Mouse (Mus musculus): ENCODE measurements around the gene Sdr42e1. TPM values are rescaled to one million over a fixed set of nuclear protein-coding genes. Genes with fewer than 3 reads are reported as not detected.

Gene Sdr42e1
- 0.77 and 0.81 TPM in 2 replicates for polyA plus RNA-seq (2016; fragmentation: Nextera tagmentation; extraction: Ambion mirVana)

DNA sequence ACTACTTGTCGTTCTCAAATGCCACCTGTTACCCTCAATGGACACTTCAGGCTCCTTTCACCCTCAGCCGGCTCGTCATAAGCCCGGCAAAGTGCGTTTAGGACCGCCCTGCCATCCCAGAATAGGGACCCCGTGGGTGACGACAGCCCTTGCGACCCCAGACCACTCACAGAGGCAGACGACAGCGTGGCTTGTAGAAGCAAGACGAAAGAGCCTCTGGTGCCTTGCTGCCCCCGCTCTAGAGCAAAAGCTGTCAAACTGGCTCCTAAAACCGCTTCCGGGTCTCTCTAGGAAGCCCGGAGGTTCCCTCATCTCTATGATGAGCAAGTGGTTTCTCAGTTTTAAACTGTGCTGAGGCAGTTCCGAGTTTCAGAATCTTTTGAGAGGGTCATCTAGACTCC, at the start of gene Sdr42e1:
Gene Sdr42e1, minus strand, starts transcription at position 260 of the 401 bp plus-strand sequence.
- ATAC-seq (ENCODE audit: low FRiP score, low read depth): no peak
- H3K9ac ChIP-seq: no peak within 1 kb of the TSS
- peak within 1 kb of the TSS; percentile 39 for H3K4me3 ChIP-seq
- H3K9me3 ChIP-seq: no peaks in the 10 kb centered on the region
- no peaks in the 10 kb centered on the region for H3K27me3 ChIP-seq (replicated peaks)
- H3K4me2 ChIP-seq (replicated peaks): peak within 1 kb of the TSS; percentile 60
- peaks cover 5% of the 10 kb centered on the region; the same call in 1 of the 2 replicates for H3K4me1 ChIP-seq
- H3K27ac ChIP-seq: no peak within 1 kb of the TSS
- no peaks in the 10 kb centered on the region for H3K36me3 ChIP-seq
- 12% methylated on average over 17 of the region's 17 CpGs for whole genome bisulfite sequencing

DNA sequence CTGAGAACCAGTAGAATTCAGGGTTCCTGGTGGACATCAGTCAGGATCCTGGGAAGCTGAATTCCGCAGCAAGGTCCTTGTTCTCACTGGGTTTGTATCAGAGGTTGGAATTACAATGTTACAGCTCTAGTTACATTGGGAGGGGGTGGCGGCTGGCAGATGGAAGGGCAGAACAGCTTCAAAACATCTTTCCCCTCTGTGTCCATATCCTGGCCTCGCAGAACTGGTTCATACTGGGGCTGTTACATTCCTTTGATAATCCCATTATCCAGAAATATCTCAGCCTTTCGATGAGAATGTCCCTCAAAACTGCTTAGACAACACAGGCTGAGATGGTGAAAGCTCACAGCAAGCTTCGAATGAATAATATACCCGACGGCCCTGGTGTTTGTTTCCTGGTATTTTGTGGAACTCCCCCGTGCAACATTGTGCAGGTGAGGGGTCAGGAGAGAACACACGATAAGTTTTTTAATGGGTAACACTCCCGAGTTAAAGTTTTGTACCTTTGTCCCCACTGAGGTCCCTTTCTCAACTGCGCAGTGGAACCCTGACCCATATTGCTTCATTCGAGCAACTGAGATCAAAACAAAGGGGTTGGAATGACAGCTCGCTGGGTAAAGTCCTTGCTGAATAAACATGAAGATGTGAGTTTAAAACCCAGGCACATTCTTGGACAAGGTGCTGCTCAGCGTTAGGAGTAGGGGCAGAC, 44.8 kb upstream of the Sdr42e1 start:
- Histone ChIP-seq H3K4me2 (replicated peaks) (no peak overlapping the region), H3K4me1 (no peaks in the 10 kb centered on the region), H3K36me3 (no peaks in the 10 kb centered on the region), H3K4me3 (no peak overlapping the region), H3K27me3 (replicated peaks) (no peaks in the 10 kb centered on the region), H3K27ac (no peak overlapping the region), H3K9ac (no peak overlapping the region), H3K9me3 (peaks cover 4% of the 10 kb centered on the region; the same call in 1 of the 2 replicates)
- no peak for ATAC-seq (ENCODE audit: low FRiP score, low read depth)
- WGBS: 84% methylated on average over 14 of the region's 14 CpGs

DNA sequence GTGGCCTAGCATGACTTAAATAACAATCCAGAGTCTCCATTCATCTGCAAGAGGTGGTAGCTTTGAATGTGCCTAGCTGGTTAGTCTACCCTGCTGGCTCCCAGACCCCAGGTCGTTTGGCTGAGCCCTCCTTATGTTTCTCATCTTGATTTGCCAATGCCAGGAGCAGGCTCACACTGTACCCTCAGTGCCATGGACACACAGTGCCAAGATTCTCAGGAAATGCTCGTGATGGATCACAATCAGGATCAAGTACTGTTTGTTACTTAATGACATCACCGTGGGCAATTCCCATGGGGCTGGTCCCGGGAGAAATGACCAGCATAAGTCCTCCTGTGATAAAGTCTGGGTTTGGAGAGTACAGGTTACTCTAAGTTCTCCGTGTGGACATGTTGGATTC, 42.4 kb upstream of the Sdr42e1 start:
- H3K4me2 ChIP-seq (replicated peaks): no peak overlapping the region
- no peaks in the 10 kb centered on the region for H3K36me3 ChIP-seq
- ATAC-seq (ENCODE audit: low FRiP score, low read depth): no peak
- no peak overlapping the region for H3K9ac ChIP-seq
- H3K9me3 ChIP-seq: no peaks in the 10 kb centered on the region
- 80% methylated on average over 5 of the region's 5 CpGs for WGBS
- no peak overlapping the region for H3K27ac ChIP-seq
- no peaks in the 10 kb centered on the region for H3K27me3 ChIP-seq (replicated peaks)
- H3K4me3 ChIP-seq: no peak overlapping the region
- no peaks in the 10 kb centered on the region for H3K4me1 ChIP-seq

DNA sequence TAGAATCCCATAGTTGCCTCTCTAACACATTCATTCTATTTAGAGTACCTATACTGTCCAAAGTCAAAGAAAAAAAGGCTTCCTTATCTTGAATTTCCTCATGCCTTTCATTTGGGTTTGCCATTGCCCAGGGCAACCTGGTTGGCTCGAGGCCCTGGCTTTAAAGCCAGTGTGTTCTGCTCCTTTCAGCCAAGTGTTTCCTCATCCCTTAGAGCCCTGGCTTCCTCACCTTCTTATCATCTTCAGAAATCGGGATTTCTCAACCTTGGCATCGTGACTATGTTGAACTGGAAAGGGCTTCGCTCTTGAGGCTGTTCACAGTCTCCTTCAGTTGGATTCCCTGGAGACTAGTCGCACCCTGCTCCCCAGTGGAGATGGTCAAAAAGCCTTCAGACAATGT, 41.1 kb upstream of the Sdr42e1 start:
- no peak for ATAC-seq (ENCODE audit: low FRiP score, low read depth)

DNA sequence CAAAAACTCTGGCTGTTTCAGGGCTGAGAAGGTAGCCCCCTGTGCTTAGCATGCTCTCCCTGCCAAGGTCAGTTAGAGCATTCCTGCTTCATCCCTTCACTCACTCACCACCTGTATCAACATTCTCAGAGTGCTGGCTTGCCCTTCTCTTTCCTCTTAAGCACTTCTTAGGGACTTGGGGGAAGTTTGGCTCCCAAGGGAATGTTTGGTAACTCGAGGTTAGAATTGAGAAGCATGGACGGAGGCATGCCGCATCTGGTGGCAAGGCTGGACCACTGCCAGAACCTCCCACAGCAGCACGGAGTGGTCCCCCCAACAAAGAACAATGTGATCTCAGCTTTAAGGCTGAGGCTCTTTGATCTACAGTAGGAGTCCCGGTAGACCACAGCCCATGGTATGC, 38.7 kb upstream of the Sdr42e1 start:
- Histone ChIP-seq H3K27me3 (replicated peaks) (no peaks in the 10 kb centered on the region), H3K9ac (no peak overlapping the region), H3K27ac (no peak overlapping the region), H3K4me1 (no peaks in the 10 kb centered on the region), H3K36me3 (no peaks in the 10 kb centered on the region), H3K4me3 (no peak overlapping the region), H3K9me3 (no peaks in the 10 kb centered on the region), H3K4me2 (replicated peaks) (no peak overlapping the region)
- ATAC-seq (ENCODE audit: low FRiP score, low read depth): no peak
- 50% methylated on average over 5 of the region's 5 CpGs for WGBS

More for the DNA sequence above, 41.1 kb upstream of the Sdr42e1 start:
- Histone ChIP-seq H3K9ac (no peak overlapping the region), H3K9me3 (no peaks in the 10 kb centered on the region), H3K4me1 (no peaks in the 10 kb centered on the region), H3K27me3 (replicated peaks) (no peaks in the 10 kb centered on the region), H3K36me3 (no peaks in the 10 kb centered on the region), H3K27ac (no peak overlapping the region), H3K4me3 (no peak overlapping the region), H3K4me2 (replicated peaks) (no peak overlapping the region)
- WGBS: 85% methylated on average over 5 of the region's 5 CpGs

DNA sequence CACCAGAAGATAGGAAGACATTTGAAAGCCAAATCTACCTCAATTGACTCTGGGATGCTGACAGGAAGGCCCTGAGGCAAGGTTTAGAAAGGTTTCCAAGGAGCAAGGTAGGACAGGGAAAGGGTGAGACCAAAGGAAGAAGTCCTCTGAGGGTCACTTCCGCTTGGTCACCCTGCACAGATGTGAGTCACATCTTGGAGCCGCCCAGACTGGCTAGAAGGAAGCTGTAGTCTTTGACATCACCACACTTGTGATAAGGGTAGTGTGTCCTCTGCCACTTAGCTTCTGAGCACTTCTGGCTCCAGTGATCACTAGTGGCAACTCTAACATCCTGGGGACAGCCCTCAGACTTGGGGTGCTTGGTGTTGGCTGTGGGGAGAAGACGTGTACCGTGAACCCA, 32.7 kb upstream of the Sdr42e1 start:
- Histone ChIP-seq H3K4me3 (no peak overlapping the region), H3K9me3 (no peaks in the 10 kb centered on the region), H3K4me2 (replicated peaks) (no peak overlapping the region), H3K27me3 (replicated peaks) (no peaks in the 10 kb centered on the region), H3K9ac (no peak overlapping the region), H3K4me1 (no peaks in the 10 kb centered on the region), H3K36me3 (no peaks in the 10 kb centered on the region), H3K27ac (no peak overlapping the region)
- 93% methylated on average over 4 of the region's 4 CpGs for WGBS
- no peak for ATAC-seq (ENCODE audit: low FRiP score, low read depth)

DNA sequence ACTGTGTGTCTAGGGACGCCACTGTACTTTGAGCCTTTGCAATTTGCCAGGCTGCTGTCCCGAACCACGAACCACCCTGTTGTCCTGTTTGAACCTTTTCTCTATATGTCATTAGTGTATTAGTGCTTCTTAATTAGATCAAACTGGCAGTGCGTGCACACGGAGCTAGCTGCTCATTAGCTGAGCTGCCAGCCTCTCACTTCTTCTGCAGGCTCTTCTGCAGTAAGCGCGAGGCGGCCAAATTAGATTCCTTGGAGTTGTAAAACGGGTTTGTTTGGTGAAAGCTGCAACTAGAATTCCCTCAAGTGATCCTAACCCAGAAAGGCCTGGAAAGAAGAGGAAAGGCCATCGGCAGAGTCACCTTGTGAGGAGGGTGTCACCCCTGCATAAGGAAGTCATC, 29.2 kb upstream of the Sdr42e1 start:
- H3K9ac ChIP-seq: no peak overlapping the region
- H3K27me3 ChIP-seq (replicated peaks): no peaks in the 10 kb centered on the region
- no peak for ATAC-seq (ENCODE audit: low FRiP score, low read depth)
- WGBS: 48% methylated on average over 10 of the region's 10 CpGs
- no peak overlapping the region for H3K27ac ChIP-seq
- H3K9me3 ChIP-seq: no peaks in the 10 kb centered on the region
- no peak overlapping the region for H3K4me2 ChIP-seq (replicated peaks)
- no peaks in the 10 kb centered on the region for H3K36me3 ChIP-seq
- H3K4me1 ChIP-seq: no peaks in the 10 kb centered on the region
- H3K4me3 ChIP-seq: no peak overlapping the region

DNA sequence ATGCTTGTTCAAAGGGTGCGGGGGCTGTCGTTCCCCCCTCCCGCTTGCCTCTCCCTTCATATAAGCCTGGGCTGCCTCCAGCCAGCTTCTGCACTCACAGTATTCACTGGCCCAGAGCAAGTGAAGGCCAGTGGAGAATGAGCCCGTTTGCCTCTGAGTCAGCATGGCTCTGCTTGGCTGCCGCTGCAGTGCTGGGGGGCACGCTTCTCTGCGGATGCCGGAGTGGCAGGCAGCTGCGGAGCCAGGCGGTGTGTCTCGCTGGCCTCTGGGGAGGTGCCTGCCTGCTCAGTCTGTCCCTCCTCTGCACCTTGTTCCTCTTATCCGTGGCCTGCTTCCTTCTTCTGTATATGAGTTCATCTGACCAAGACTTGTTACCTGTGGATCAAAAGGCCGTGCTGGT, 28.4 kb upstream of the Sdr42e1 start, which contains the start of gene Hsd17b2:
Gene Hsd17b2, plus strand, starts transcription at position 46 of the 400 bp plus-strand sequence.
- Histone ChIP-seq H3K4me2 (replicated peaks) (no peak within 1 kb of the TSS), H3K36me3 (no peaks in the 10 kb centered on the region), H3K4me3 (no peak within 1 kb of the TSS), H3K27me3 (replicated peaks) (no peaks in the 10 kb centered on the region), H3K4me1 (no peaks in the 10 kb centered on the region), H3K27ac (no peak within 1 kb of the TSS), H3K9me3 (no peaks in the 10 kb centered on the region), H3K9ac (no peak within 1 kb of the TSS)
- WGBS: 62% methylated on average over 13 of the region's 13 CpGs
- ATAC-seq (ENCODE audit: low FRiP score, low read depth): no peak

DNA sequence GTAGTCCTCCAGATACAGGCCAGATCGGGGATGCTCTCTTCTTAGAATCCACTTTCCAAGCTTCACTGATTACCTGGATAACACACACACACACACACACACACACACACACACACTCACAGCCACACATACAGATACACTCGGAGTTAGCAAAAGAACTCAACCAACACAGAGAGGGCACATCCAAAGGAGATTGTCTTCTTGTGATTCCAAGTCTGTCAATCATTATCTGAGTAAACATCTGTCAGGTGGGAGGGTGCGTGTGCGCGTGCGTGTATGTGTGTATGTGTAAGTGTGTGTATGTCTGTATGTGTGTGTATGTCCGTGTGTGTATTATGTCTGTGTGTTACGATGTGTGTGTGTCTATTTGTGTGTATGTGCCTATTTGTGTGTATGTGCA, 27.8 kb upstream of the Sdr42e1 start:
- H3K27me3 ChIP-seq (replicated peaks): no peaks in the 10 kb centered on the region
- H3K4me1 ChIP-seq: no peaks in the 10 kb centered on the region
- ATAC-seq (ENCODE audit: low FRiP score, low read depth): no peak
- H3K27ac ChIP-seq: no peak overlapping the region
- no peak overlapping the region for H3K9ac ChIP-seq
- WGBS: 93% methylated on average over 8 of the region's 8 CpGs
- H3K9me3 ChIP-seq: no peaks in the 10 kb centered on the region
- H3K4me2 ChIP-seq (replicated peaks): no peak overlapping the region
- H3K4me3 ChIP-seq: no peak overlapping the region
- no peaks in the 10 kb centered on the region for H3K36me3 ChIP-seq

DNA sequence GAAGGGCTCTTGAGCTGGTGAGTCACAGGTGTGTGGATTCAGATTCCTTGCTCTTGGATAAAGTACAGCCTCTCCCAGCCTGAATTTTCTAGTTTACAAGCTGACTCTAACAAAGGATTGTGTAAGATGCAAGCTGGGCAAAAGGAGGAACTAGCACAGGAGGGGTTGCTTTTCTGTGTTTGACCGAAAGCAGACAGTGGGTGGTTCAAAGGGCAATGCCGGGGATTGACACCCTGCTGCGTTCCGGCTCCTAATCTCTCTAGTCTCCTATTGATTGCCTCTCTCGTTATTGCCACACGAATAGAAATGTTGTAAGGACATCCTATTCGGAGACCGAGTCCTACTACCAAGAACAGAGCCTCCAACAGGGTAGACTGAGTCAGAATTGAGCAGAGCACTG, 27.2 kb upstream of the Sdr42e1 start:
- WGBS: 60% methylated on average over 8 of the region's 8 CpGs
- H3K27ac ChIP-seq: no peak overlapping the region
- no peaks in the 10 kb centered on the region for H3K4me1 ChIP-seq
- H3K36me3 ChIP-seq: no peaks in the 10 kb centered on the region
- no peaks in the 10 kb centered on the region for H3K27me3 ChIP-seq (replicated peaks)
- ATAC-seq (ENCODE audit: low FRiP score, low read depth): no peak
- no peaks in the 10 kb centered on the region for H3K9me3 ChIP-seq
- no peak overlapping the region for H3K4me2 ChIP-seq (replicated peaks)
- H3K4me3 ChIP-seq: no peak overlapping the region
- no peak overlapping the region for H3K9ac ChIP-seq

DNA sequence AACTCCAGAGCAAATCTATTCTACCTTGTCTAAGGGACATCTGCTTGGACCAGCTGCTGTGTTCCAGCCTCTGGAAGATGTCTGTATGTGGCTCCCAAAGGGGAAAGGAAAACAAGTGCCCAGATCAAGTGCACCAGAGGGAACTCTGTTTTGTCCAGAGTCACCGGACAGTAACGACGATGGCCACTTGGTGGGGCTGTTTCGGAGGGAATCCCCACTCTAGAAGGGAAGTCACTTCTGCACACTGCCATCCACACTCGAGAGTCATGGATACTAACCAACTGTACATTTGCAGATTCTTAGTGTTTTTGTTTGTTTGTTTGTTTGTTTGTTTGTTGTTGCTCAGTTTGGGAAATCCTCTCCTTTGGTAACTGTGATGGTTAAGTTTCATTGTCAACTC, 23.8 kb upstream of the Sdr42e1 start:
- Histone ChIP-seq H3K27ac (no peak overlapping the region), H3K27me3 (replicated peaks) (no peaks in the 10 kb centered on the region), H3K4me2 (replicated peaks) (no peak overlapping the region), H3K4me3 (no peak overlapping the region), H3K4me1 (no peaks in the 10 kb centered on the region), H3K9me3 (no peaks in the 10 kb centered on the region), H3K9ac (no peak overlapping the region), H3K36me3 (no peaks in the 10 kb centered on the region)
- 47% methylated on average over 5 of the region's 5 CpGs for WGBS
- ATAC-seq (ENCODE audit: low FRiP score, low read depth): no peak

DNA sequence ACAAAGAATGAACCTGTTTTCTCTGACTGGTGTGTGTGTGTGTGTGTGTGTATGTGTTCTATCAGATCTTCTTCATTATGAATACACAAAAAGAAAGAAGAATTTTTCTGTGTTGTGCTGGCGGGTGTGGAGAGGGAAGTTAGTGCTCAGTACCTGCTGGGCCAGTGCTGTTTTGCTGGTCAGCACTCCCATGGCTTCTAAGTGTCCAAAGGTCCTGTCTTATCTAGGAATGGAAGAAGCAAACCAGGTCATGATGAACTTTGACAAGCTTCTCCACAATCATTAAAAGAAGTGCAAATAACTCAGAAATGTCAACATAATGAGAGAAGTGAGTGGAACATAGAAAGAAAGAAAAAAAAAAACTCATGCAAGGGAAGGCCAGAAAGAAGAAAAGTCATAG, 22.1 kb upstream of the Sdr42e1 start:
- no peak for ATAC-seq (ENCODE audit: low FRiP score, low read depth)
- Histone ChIP-seq H3K4me2 (replicated peaks) (no peak overlapping the region), H3K27ac (no peak overlapping the region), H3K9me3 (no peaks in the 10 kb centered on the region), H3K36me3 (no peaks in the 10 kb centered on the region), H3K4me1 (no peaks in the 10 kb centered on the region), H3K27me3 (replicated peaks) (no peaks in the 10 kb centered on the region), H3K9ac (no peak overlapping the region), H3K4me3 (no peak overlapping the region)
- 96% methylated on average over 1 of the region's 1 CpGs for WGBS

DNA sequence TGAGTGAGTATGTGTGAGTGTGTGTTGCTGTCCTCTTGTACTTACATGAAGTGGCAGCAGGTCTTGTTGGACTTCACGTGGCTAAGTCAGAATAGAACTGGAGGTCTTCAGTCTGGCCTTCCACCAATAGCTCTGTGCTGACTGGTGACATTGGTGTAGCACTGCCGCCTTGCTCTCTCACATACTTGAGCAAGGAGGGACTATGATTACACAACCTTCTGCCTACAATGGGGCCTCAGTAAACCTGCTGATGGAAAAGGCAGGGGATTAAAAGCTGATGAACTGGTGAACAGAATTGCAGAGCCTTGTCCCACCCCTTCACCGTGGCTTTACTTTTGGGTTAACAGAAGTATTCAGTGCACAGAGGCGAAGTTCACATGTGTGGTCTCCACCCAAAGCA, 18.6 kb upstream of the Sdr42e1 start:
- Histone ChIP-seq H3K9me3 (no peaks in the 10 kb centered on the region), H3K4me2 (replicated peaks) (no peak overlapping the region), H3K27me3 (replicated peaks) (no peaks in the 10 kb centered on the region), H3K4me3 (no peak overlapping the region), H3K9ac (no peak overlapping the region), H3K36me3 (no peaks in the 10 kb centered on the region), H3K4me1 (no peaks in the 10 kb centered on the region), H3K27ac (no peak overlapping the region)
- whole genome bisulfite sequencing: 90% methylated on average over 4 of the region's 4 CpGs
- no peak for ATAC-seq (ENCODE audit: low FRiP score, low read depth)
